Mouse (Mus musculus): ENCODE data around the gene Mycbp2.

The Mycbp2 gene

DNA sequence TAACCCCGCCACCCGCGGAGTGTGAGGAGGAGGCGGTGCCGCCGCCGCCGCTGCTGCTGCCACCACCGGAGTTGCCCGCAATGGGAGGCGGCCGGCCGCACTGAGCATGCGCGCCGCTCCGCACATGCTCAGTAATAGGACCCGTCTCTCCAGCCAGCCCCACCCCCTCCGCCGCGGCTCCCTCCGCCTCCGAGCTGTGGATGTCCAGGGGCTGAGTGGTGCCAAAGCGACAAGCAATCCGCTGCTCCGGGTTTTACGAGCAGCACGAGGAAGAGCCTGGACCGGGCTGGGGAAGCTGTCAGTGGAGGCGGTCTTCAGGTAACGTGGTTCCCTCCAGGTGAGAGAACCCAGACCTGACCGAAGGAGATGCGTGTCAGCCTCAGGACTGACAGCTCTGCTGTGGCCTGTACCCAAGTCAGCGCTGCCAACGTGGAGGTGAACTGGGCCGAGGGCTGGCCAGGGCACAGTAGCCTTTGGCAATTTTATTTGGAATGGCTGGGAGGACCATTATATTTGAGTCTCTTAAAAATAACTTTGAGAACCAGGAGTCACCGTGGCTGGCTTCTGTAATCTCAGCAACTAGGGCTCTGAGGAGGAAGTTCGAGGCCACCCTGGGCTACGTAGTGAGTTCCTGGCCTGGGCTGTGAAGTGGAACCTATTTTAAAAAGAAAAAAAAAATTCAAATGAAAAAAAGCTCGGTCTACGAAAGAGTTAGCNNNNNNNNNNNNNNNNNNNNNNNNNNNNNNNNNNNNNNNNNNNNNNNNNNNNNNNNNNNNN is at the start of gene Mycbp2:
Mycbp2 (minus strand) TSS at position 86 of the 777 bp plus-strand sequence.
- peak; percentile 97 for DNase-seq (ENCODE audit: low read depth)

DNA sequence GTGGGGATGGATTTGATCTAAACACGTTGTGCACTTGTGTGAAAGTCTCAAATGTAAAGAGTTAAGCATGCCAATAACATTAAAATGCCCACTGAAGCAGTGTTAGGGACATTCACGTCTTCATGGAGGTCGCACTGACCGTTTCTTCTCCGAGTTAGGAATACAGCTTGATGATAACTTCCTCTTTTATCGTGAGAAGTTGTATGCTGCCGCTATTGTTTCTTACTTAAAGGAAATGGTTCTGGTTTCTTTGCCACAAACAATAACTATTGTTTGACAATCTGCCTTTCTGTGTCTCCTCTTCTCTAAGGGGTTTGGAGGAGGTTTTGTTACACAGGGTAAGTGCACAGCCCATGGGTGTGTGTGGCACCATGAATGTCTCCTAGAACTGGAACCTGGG is 45.8 kb upstream of the Mycbp2 start:
- no peak for DNase-seq (ENCODE audit: low read depth)

DNA sequence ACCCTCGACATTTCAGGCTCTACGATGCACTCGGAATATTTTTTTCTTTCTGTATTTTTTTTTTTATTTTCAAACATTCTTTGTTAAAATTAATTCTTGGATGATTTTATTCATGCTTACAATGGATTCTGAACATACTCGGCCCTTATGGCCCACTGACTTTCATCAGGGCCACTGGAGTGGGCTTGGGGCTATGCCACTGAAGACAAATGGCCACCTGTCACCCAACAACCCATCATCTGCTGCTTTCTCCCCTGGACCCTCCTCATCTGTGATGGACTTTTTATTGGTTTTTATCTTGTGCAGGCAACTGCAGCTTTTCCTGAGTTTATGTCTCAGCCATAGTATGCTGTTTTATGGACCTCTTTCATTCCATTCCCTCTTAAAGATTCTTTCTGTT is 40.8 kb upstream of the Mycbp2 start:
- DNase-seq (ENCODE audit: low read depth): no peak

DNA sequence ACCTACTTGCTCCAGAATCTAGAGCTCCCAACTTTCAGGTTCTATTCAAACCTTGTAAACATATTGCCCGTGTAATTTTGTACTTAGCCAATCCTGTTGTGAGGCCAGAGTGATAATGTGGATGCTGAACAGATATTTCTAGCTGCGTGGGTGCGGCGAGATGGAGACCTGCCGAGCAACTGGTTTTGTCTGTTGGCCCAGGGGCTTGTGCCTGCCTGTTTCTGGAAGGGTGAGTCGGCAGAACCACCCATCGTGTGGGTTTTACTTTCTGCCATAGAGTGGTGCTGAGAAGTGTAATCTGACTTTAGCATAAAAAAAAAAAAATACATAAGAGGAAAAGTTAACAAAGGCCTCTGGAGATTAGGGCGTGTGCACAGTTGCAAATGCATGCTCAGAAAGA is 40.3 kb upstream of the Mycbp2 start:
- no peak for DNase-seq (ENCODE audit: low read depth)

DNA sequence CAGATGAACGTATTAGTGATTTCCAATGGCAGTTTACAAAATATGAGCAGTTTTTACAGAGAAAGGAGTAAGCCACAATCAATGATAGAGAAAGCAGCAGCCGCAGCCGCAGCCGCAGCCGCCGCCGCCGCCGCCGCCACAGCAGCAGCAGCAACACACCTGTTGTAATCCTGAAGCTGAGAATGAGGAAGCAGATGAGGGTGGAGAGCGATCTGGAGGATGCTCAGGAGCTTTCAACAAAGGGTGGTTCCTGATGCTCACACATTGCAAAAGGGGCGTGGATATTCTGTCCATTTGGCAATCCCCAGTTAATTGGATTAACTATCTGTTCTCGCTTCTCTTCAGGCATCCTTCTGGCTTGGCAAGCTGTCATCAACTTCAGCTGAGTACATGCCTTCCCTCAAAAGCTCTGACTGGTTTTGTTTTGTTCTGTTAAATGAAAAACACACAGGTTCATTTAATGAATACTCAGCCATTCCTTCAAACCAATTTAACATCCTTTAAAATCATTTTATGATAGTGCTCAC is 38.5 kb upstream of the Mycbp2 start:
- no peak for DNase-seq (ENCODE audit: low read depth)

DNA sequence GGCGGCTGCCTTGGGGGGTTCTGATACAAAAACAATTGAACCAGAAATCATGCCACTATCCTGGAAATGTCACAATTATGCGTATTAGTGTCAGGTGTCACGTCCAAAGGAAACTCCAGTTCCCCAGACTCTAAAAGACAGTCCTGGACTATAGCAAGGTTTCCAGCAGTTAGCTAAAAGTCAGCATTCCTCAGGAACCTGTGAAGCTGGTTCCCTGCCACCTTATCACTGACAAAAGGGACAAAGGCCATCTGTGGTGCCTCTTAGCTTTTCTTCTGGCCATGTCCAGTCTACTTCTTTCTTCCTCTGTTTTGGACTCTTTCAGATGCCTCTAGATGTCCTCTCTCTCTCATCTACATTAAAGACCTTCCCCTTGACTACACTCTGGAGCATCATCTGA is 32.1 kb upstream of the Mycbp2 start:
- no peak for DNase-seq (ENCODE audit: low read depth)

DNA sequence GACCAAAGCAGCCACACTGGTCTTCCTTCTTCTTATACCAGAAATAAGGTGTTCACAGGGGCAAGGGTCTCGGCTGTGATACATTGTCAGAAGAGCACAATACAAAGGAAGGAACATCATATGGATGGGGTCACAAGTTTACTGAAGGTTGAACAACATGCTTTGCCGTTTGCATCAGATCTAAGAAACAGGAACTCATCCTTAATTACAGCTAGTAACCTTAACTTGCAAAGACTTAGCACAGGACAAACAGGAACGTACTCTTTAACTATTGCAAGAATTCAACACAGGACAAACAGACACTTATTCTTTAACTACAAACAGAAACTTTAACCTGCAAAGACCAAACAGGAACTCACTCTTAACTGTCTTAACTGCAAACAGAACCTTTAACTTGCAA is 30.2 kb upstream of the Mycbp2 start:
- no peak for DNase-seq (ENCODE audit: low read depth)

DNA sequence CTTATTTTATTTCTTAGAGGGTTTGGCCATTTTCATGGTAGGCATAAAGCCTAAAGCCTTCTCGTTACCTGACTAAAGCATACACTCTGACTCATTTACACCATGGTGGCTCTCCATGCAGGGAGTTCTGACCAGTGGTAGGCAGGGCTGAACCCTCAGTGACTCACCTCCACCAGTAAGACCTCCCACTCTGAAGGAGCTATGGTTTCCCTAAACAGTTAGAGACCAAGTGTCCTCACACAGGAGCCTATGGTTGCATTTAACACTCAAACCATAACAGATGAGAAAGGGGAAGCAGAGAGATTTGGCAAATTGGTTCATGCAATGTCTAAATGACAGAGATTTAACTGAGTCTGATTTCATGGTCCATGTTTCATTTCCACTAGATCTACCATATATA is 28.9 kb upstream of the Mycbp2 start:
- DNase-seq (ENCODE audit: low read depth): no peak

DNA sequence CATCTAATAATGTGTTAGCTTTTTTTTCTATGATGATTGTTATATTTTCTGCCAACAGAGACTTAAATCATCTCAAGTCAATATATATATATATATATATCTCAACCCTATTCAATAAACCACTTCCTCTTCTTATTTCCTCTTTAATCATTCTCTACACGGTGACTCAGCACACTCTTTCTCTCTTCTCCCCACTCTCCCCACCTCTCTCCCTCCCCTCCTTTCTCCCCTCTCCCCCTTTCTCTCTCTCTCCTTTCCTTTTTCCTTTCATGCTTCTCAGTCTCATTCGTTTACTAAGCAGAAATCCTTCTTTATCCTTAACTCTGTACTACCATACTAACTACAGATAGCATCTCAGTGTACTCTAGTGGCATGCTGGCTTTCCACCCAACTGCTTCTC is 16.6 kb upstream of the Mycbp2 start:
- DNase-seq (ENCODE audit: low read depth): no peak

DNA sequence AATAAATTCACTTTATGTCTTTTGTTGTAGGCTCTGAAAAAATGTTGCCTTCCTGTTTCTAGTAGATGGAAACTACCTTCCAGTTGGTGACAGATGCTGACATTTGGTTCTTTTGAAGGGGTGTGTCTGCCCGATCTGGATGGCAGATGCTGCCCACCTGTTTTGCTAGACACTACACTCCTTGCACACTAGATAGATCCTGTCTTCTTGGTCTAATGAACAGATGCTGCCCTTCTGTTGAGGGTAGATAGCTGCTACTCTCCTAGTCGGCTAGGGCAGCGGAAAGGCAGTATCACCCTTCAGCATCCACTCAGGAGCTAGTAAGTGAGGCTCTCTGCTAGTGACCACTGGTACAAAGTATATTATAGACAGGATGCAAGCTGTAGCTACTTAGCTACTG is 9.5 kb upstream of the Mycbp2 start:
- no peak for DNase-seq (ENCODE audit: low read depth)

DNA sequence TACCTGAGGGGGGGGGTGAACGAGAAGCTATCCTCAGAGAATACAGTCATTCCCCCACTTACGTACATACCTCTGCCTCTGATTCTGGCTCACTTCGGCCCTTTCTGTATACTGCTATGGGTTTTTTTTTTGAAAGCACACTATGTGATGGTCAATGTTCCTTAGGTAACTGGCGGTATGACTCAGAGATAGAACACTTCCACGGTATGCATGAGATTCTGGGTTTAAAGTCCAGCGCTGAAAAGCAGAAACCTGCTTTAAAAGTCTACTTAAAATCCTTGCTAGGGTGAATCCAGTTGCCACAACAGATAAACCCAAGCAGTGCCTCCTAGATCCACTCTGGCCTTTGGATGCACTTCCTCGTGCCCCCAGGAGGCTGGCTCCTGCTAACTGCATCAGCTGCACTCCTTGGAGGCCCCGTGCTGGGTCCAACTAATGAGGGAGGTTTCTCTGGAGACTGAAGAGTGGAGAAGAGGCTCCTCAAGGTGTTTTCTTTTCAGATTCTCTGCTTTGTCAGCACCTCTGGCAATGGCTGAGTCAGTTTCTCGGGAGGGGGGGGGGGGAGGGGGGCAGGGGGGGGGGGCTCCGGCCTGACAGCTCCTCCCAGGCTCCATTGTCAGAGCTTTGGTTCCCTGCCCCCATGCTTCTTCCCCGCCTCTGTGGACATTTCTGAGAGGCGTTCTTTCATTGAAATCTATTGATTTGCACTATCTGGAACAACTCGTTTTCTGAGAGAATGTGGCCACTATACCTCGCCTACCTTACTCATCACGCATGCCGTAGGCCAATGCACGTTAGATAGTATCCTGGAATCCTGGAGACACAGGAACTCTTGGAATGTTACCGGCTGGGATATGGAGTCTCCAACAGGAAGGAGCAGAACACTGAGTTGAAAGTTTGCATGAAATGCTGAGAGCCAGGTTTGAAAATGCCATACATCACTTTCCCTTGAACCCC is 8.1 kb upstream of the Mycbp2 start:
- DNase-seq (ENCODE audit: low read depth): no peak

DNA sequence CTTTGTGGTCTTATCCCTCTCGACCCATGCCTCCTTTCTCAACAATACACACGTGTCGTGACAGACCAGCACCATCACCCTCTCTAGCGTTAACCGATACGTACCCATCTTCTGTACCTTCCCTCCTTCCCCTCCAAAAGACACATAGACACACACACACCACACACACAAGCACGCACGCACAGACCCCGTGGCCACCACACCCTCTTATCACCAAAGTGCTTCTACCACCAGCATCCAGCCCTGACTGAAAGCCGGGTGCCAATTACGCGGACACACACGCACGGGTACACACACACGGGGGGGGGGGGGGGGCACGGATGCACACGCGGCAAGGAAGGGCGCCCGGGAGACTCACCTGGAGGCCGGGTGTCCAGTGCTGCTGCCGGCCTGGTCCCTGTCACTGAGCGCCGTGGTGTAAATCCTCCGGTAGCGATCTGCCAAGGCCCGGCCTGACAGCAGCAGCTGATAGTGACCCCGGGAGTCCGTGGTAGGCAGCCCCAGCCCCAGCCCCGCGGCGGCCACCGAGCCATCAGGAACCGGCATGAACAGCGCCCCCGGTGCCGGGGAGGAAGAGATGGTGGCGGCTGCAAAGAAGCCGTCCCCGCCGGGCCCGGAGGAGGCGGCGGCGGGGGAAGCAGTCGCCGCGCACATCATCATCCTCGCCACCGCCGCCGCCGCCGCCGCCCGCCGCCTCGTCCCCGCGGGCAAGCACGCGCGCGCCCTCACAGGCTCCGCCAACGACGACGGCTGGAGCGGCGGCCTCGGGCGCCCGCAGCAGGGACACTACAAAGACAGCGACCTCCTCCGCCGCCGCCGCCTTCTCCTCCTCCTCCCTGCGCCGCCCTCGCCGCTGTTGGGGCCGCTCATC is 521 bp downstream of the Mycbp2 start:
- DNase-seq (ENCODE audit: low read depth): peak; percentile 62

DNA sequence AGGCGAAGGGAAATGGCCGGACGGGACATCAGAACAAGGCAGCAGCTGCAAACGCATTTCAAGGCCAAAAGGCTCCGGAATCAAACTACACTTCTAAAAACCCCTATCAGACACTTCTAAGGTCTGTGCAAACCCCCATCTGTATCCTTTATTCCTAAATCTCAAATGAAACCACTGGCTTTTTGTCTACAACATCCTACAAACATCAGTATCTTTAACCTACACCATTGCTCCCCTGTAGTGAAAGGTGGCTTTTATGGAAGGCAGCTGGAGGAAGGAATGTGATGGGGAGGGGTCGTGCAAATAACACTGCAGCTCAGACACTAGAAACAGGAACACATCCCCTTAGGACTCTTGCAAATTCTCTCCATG is 1.1 kb downstream of the Mycbp2 start:
- DNase-seq (ENCODE audit: low read depth): no peak

DNA sequence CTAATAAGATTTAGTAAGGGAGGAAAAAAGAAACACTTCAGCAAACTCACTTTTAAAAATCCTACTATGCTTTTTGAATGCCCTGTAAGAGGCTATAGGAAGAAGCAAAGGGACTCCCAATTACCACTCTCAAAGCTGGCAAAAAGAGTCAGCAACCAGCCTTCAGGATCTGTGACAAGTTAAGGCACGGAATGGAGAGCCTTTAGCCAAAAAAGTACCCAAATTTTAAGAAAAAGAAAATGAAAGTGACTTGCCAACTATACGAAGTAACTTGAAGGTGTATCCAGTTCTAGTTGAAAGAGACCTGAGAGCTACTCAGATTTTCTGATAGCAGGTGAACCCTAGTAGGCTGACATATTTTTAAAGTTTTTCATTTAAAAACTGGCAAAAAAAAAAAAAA is 1.6 kb downstream of the Mycbp2 start:
- no peak for DNase-seq (ENCODE audit: low read depth)

DNA sequence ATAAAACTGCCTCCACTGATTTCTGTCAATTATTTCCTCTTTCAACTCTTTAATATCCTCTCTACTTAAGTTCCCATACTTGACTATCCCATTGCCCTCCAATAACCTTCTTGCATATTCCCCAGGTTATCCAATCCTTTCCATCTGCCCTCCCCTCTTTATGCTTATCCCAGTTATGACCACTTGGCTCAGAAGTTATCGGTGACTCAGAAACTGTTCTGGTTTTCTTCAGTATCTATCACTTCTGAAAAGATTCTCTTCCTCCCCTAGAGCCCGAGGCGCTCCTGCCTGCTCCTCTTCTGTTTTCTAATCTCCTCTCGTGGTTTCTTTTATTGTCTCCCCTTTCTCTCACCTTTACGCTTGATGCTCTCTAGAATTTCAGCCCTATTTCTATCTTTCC is 2.8 kb downstream of the Mycbp2 start:
- DNase-seq (ENCODE audit: low read depth): peak; percentile 8

DNA sequence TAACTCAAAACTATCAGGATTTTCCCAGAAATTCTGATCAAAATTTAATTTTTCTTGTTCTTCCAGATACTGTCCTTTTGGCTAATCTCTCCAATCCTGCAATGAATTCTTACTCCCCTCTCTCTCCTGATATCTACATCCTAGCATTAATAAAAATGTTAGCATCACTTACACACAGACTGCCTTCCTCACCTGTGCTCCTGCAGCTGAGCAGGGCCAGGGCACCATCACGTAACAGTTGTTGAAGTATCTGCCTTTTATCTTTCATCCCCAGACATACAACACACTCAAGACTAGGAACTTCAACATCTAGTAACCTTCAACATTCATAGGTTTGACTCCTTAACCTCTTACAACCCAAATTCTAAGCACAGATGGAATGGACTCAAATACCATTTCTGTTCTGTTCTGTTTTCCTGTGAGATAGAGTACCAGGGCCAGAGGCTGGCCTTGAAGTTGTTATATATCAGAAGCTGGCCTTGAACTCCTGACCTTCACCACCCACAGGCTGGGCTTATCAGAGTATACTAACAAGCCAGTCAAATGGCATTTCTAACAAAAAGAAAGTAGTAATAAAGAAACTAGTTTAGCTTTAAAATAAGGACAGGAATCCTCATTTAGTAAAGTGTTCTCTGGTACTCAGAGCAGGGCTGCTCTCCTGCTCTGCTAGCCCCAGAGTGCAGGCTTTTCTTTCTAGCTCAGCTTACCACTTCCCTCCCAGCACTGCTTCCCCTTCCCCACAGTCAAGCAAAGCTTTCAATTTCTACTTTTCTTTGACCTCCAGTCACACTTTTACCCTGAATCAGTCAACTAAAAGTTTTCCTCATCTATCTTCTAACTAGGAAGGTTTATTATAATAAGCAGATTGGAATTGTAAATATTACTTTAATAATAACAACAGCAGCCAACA is 5.0 kb downstream of the Mycbp2 start:
- no peak for DNase-seq (ENCODE audit: low read depth)

DNA sequence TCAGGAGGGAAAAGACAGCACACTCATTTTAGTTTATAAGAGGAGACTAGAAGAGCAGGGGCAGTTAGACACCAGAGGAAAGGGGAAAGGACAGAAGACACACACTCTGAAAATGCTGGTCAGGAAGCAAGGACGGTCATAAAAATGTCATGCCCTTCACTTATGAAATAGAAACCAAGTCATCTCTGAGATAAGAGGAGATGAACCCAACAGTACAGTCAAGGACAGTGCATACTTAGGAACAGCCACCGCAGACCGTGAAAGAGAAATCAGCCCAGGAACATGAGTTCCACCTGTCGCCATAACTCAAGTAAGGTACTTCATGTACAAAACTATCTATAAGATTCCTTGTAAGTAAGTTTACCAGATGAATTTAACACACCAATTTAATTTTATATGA is 33.7 kb downstream of the Mycbp2 start:
- DNase-seq (ENCODE audit: low read depth): no peak

DNA sequence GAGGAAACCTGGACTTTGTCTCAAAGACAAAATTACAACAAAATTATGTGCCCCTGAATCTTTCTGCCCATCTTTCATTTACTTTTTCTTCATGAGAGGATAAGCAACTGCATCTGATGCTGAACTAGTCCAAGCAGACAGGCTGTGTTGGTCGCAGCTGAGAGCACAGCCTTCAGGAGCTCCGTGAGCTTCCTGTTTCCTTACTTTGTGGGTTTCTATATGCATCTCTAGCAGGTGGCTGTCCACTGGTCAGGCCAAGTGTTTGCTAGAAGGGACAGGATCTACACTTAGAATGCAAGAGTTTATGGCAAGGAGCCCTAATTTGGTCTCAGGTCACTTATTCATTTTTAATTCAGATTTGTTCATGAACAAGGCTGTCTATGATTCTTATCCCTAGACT is 50.4 kb downstream of the Mycbp2 start:
- DNase-seq (ENCODE audit: low read depth): no peak

DNA sequence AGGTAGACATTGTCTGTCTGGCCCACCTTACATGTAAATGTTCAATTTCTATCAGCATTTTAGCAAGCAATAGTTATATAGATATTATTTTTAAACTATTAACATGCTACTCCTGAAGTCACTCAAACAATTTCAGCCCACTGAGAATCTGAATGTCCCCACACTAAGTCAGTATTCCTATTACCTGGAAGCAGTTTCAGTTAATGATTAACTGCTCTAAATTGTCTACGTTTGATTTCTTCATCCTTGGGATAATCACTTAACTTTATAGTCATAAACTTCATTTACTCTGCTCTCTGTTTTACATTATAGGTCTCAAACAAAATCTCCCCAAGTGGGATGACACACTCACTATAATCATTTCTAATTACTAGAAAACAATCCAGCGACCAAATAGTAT is 60.0 kb downstream of the Mycbp2 start:
- DNase-seq (ENCODE audit: low read depth): no peak

DNA sequence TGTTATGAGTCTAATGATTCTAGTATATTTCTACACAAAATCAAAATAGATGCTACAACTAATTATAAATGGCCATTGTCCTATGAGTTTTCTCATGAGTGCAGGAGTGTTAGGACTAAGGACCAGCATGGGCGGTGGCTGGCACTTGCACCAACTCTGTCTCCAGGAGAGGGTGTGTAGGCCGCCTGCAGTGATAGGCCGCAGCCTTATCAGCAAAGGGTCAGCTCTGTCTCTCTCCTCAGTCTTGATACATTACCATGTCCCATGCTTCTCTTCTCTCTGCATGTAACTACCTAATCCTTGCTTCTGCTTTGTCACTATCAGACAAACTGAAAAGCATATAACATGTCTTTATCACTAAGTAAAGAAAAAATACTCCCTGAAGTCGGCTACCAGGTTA is 69.9 kb downstream of the Mycbp2 start:
- no peak for DNase-seq (ENCODE audit: low read depth)

DNA sequence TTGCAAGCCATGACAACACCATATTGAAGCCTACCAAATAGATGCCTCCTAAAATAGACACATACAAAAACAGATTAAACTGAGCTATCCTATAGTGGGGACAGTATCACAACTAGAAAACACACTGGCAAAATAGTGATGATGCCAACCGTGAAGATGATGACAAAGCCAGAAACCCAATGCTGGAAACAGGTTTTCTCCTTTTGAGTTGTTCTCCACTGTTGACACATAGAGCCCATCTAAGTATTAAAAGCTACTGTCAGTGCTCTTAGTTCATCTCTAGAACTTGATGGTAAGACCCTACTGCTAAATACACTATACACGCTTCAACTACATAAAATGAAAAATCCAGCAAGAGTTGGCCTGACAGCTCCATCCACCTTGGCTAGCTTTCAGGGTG is 86.2 kb downstream of the Mycbp2 start:
- DNase-seq (ENCODE audit: low read depth): no peak
